Mouse (Mus musculus) G1E (cell line): ENCODE measurements around the gene Gm29427.

ENCODE experiments used
- CTCF ChIP-seq: IDR thresholded peaks from 2 replicates; pipeline ENCODE4 v1.5.1; 2012; ENCODE audit warnings: low read depth, low read length, inconsistent platforms, mixed read lengths
- GATA1 ChIP-seq: IDR thresholded peaks from 2 replicates; pipeline ENCODE4 v1.6.1; 2012; ENCODE audit warnings: borderline replicate concordance, low read length, inconsistent platforms, mixed read lengths
- POLR2AphosphoS5 ChIP-seq: IDR thresholded peaks from 2 replicates; pipeline ENCODE4 v1.6.1; 2012; ENCODE audit warnings: low read depth, low read length, inconsistent platforms; ENCODE audit not compliant: insufficient replicate concordance
- TAL1 ChIP-seq: conservative IDR thresholded peaks from 2 replicates; pipeline ENCODE4 v1.6.1; 2012; ENCODE audit warnings: low read depth, low read length, inconsistent platforms, mixed read lengths

- TF ChIP-seq CTCF (no peak), TAL1 (no peak), POLR2AphosphoS5 (no peak), GATA1 (no peak)
Observed at GRCm38 (mm10) chr1:130681075-130681474, 34.5 kb downstream of the Gm29427 start.
